Mouse (Mus musculus) Patski (cell line): Measurements from ENCODE around the gene Rbm44. TPM values are rescaled to one million over a fixed set of nuclear protein-coding genes. Genes with fewer than 3 reads are reported as not detected.
A peak's percentile ranks its signal among the peaks of the same experiment; 100 is the strongest.

Experiments
- ATAC-seq: fragments of 100-300 bp; one replicate; pipeline ENCODE4 v1.8.0; 2021
- CTCF ChIA-PET: fragments of 350-600 bp; sonication (Branson Sonifier 250); formaldehyde crosslinking; loops from one replicate; lab custom pipeline; 2022; ENCODE audit warnings: inconsistent platforms; lab: Charles Lee
- POLR2A ChIA-PET: fragments of 350-600 bp; sonication (Branson Sonifier 250); formaldehyde crosslinking; loops from one replicate; lab custom pipeline; 2022; ENCODE audit warnings: antibody characterized with exemption, inconsistent platforms; lab: Charles Lee
- DNase-seq: peaks from one replicate; pipeline ENCODE4 v3.0.0-alpha.2; 2011; ENCODE audit warnings: low read depth, low spot score
- H3K27me3 ChIP-seq: fragments of 371-371 bp; one replicate; pipeline ENCODE4 v1.5.1; 2021
- CTCF ChIP-seq: fragments of 100-300 bp; IDR thresholded peaks from one replicate; pipeline ENCODE4 v1.5.1; 2021
- in situ Hi-C: fragments of 300-500 bp; cut with MboI; formaldehyde crosslinking; loops from 3 replicates; pipeline ENCODE4 v1.11.1; 2018; ENCODE audit warnings: low pct_unique_long_range_greater_than_20kb, mixed read lengths
- polyA plus RNA-seq: library from polyadenylated mRNA; unstranded; gene quantifications from one replicate; pipeline ENCODE4 v1.2.3, GENCODE M21; 2021

Rbm44 gene
- polyA plus RNA-seq, result 0.03 TPM

- POLR2A ChIA-PET, result no interaction called here
- no peak for DNase-seq
- H3K27me3 ChIP-seq, result no peaks in the 10 kb centered on the region
- in situ Hi-C loops, result no loop called here
- no peak for TF ChIP-seq CTCF
- ATAC-seq, result no peak
- CTCF ChIA-PET, result no interaction called here
Observed at GRCm38 (mm10) chr1:91144813-91145212, at the start of gene Rbm44. Gene Rbm44, plus strand, starts transcription at chr1:91145089.

GRCm38 (mm10) chr1:91095258-91095657 lies 49.6 kb upstream of the Rbm44 start:
- no peak for TF ChIP-seq CTCF
- POLR2A ChIA-PET, result interaction anchor here (2.7 kb wide), 1 partner anchor 121 kb away, joined by 8 read pairs; no protein-coding TSS in a partner anchor
- ATAC-seq, result peak; percentile 10
- in situ Hi-C loops, result no loop called here
- CTCF ChIA-PET, result interaction anchor here (0.6 to 5.6 kb wide), 2 partner anchors 57 to 121 kb away, joined by 3 to 36 read pairs; no protein-coding TSS in a partner anchor
- peak; percentile 34 for DNase-seq
- H3K27me3 ChIP-seq, result no peaks in the 10 kb centered on the region

GRCm38 (mm10) chr1:91095853-91096252 lies 49.0 kb upstream of the Rbm44 start:
- in situ Hi-C loops, result no loop called here
- ChIA-PET CTCF (interaction anchor here (0.6 to 5.6 kb wide), 2 partner anchors 57 to 122 kb away, joined by 3 to 36 read pairs; no protein-coding TSS in a partner anchor), POLR2A (interaction anchor here (2.7 kb wide), 1 partner anchor 122 kb away, joined by 8 read pairs; no protein-coding TSS in a partner anchor)
- ATAC-seq (no peak), DNase-seq (no peak)
- no peaks in the 10 kb centered on the region for H3K27me3 ChIP-seq
- no peak for TF ChIP-seq CTCF

GRCm38 (mm10) chr1:91096490-91096889 lies 48.4 kb upstream of the Rbm44 start:
- no peak for ATAC-seq
- no peak for TF ChIP-seq CTCF
- no peak for DNase-seq
- in situ Hi-C loops, result no loop called here
- no peaks in the 10 kb centered on the region for H3K27me3 ChIP-seq
- POLR2A ChIA-PET, result interaction anchor here (0.6 to 2.7 kb wide), 2 partner anchors 116 to 122 kb away, joined by 5 to 8 read pairs; no protein-coding TSS in a partner anchor
- CTCF ChIA-PET, result interaction anchor here (5.6 kb wide), 1 partner anchor 123 kb away, joined by 36 read pairs; no protein-coding TSS in a partner anchor

GRCm38 (mm10) chr1:91097283-91097834 lies 47.5 kb upstream of the Rbm44 start:
- TF ChIP-seq CTCF, result no peak
- H3K27me3 ChIP-seq, result no peaks in the 10 kb centered on the region
- DNase-seq, result no peak
- no peak for ATAC-seq
- ChIA-PET CTCF (interaction anchor here (1.1 to 5.6 kb wide), 2 partner anchors 123 to 491 kb away, joined by 3 to 36 read pairs; no protein-coding TSS in a partner anchor), POLR2A (interaction anchor here (2.7 kb wide), 1 partner anchor 123 kb away, joined by 8 read pairs; no protein-coding TSS in a partner anchor)
- in situ Hi-C loops, result no loop called here

- in situ Hi-C loops, result no loop called here
- no peaks in the 10 kb centered on the region for H3K27me3 ChIP-seq
- DNase-seq (no peak), ATAC-seq (no peak)
- TF ChIP-seq CTCF, result peak; percentile 92
- ChIA-PET CTCF (interaction anchor here (0.7 to 5.6 kb wide), 4 partner anchors 31 to 125 kb away, joined by 3 to 36 read pairs (median 5); no protein-coding TSS in a partner anchor), POLR2A (interaction anchor here (0.6 to 0.9 kb wide), 2 partner anchors 125 to 1073 kb away, joined by 3 to 5 read pairs; no protein-coding TSS in a partner anchor)
Observed at GRCm38 (mm10) chr1:91098887-91099286, 46.0 kb upstream of the Rbm44 start.

GRCm38 (mm10) chr1:91101709-91102440 lies 43.0 kb upstream of the Rbm44 start:
- CTCF ChIA-PET, result interaction anchor here (0.9 to 1.5 kb wide), 2 partner anchors 129 to 131 kb away, joined by 4 to 5 read pairs; no protein-coding TSS in a partner anchor
- H3K27me3 ChIP-seq, result no peaks in the 10 kb centered on the region
- in situ Hi-C loops, result no loop called here
- no peak for DNase-seq
- no peak for TF ChIP-seq CTCF
- POLR2A ChIA-PET, result interaction anchor here (0.7 to 1.0 kb wide), 4 partner anchors 12 to 129 kb away, joined by 3 read pairs; no protein-coding TSS in a partner anchor
- ATAC-seq, result no peak

GRCm38 (mm10) chr1:91103366-91103983 lies 41.4 kb upstream of the Rbm44 start:
- ATAC-seq, result no peak
- no peaks in the 10 kb centered on the region for H3K27me3 ChIP-seq
- ChIA-PET POLR2A (no interaction called here), CTCF (no interaction called here)
- in situ Hi-C loops, result no loop called here
- TF ChIP-seq CTCF, result no peak
- DNase-seq, result no peak

- no peaks in the 10 kb centered on the region for H3K27me3 ChIP-seq
- CTCF ChIA-PET, result interaction anchor here (1.2 kb wide), 1 partner anchor 134 kb away, joined by 3 read pairs; no protein-coding TSS in a partner anchor
- no peak for TF ChIP-seq CTCF
- POLR2A ChIA-PET, result no interaction called here
- DNase-seq, result no peak
- ATAC-seq, result no peak
- in situ Hi-C loops, result loop anchor here (5.0 kb wide), 1 partner anchor 145 kb away; no protein-coding TSS in a partner anchor
Observed at GRCm38 (mm10) chr1:91107548-91107947, 37.3 kb upstream of the Rbm44 start.

- POLR2A ChIA-PET, result interaction anchor here (0.6 kb wide), 1 partner anchor 675 kb away, joined by 3 read pairs; no protein-coding TSS in a partner anchor
- H3K27me3 ChIP-seq, result no peaks in the 10 kb centered on the region
- TF ChIP-seq CTCF, result no peak
- in situ Hi-C loops, result loop anchor here (5.0 kb wide), 1 partner anchor 147 kb away; no protein-coding TSS in a partner anchor
- DNase-seq (no peak), ATAC-seq (no peak)
- CTCF ChIA-PET, result interaction anchor here (0.9 kb wide), 1 partner anchor 136 kb away, joined by 3 read pairs; no protein-coding TSS in a partner anchor
Observed at GRCm38 (mm10) chr1:91109302-91109701, 35.6 kb upstream of the Rbm44 start.
